Mouse (Mus musculus) lung, embryonic 16.5 days (tissue): ENCODE results near the gene Efr3b. TPM values are rescaled to one million over a fixed set of nuclear protein-coding genes. Genes with fewer than 3 reads are reported as not detected.
A peak's percentile ranks its signal among the peaks of the same experiment; 100 is the strongest.
"Not testable (repeated sequence)": the region's sequence is repeated elsewhere in the genome, so short reads cannot be mapped to it uniquely, and the experiment has no call there.

Experiments
- ATAC-seq: fragments of 200-750 bp; cut with Nextera tagmentation; 2 replicates; pipeline ENCODE4 v1.8.0; 2017; ENCODE audit warnings: low read depth, mild to moderate bottlenecking, moderate library complexity
- H3K27ac ChIP-seq: fragments of 300-500 bp; sonication (generic); 2 replicates; pipeline ENCODE4 v1.5.1; 2014; ENCODE audit warnings: mild to moderate bottlenecking, control low read depth, low read length
- H3K27me3 ChIP-seq: fragments of 300-500 bp; sonication (generic); 2 replicates; pipeline ENCODE4 v1.6.1; 2014; ENCODE audit warnings: low read depth, low read length, mixed read lengths; ENCODE audit not compliant: control insufficient read depth, insufficient read depth
- H3K36me3 ChIP-seq: fragments of 300-500 bp; sonication (generic); 2 replicates; pipeline ENCODE4 v1.6.1; 2014; ENCODE audit warnings: low read length; ENCODE audit not compliant: control insufficient read depth, insufficient read depth
- H3K4me1 ChIP-seq: fragments of 300-500 bp; sonication (generic); replicated peaks from 2 replicates; pipeline ENCODE4 v1.6.1; 2014; ENCODE audit warnings: low read length, mixed read lengths; ENCODE audit not compliant: control insufficient read depth, insufficient read depth
- H3K4me2 ChIP-seq: fragments of 300-500 bp; sonication (generic); 2 replicates; pipeline ENCODE4 v1.6.1; 2014; ENCODE audit warnings: low read depth, low read length, control low read depth
- H3K4me3 ChIP-seq: fragments of 300-500 bp; sonication (generic); 2 replicates; pipeline ENCODE4 v1.5.1; 2014; ENCODE audit warnings: mild to moderate bottlenecking, low read length, control low read depth
- H3K9ac ChIP-seq: fragments of 300-500 bp; sonication (generic); 2 replicates; pipeline ENCODE4 v1.6.1; 2014; ENCODE audit warnings: low read length, control low read depth
- H3K9me3 ChIP-seq: fragments of 300-500 bp; sonication (generic); 2 replicates; pipeline ENCODE4 v1.6.1; 2016; ENCODE audit warnings: low read length; ENCODE audit not compliant: control insufficient read depth
- WGBS: fragments of 180-500 bp; shearing (Covaris S2); extraction: QIAGEN DNeasy Blood & Tissue Kit; methylation state at CpG from one replicate; pipeline ENCODE4 v1.1.7; 2014; 5-methylcytosine and 5-hydroxymethylcytosine counted together
- polyA plus RNA-seq: library from polyadenylated mRNA; unstranded; fragments of >200 nt; fragmentation: Nextera tagmentation; extraction: Ambion mirVana; gene quantifications from 2 replicates; pipeline ENCODE4 v1.2.1, GENCODE M21; 2015

Efr3b gene
- polyA plus RNA-seq, 1 experiment from 2014 or later: 3.9 TPM

GRCm38 (mm10) chr12:3954651-3955050, 84.1 kb downstream of the Efr3b start, which contains the start of gene Pomc:
TSS of gene Pomc (plus strand) at chr12:3954951.
- Histone ChIP-seq H3K9ac (no peak within 1 kb of the TSS), H3K27ac (no peak within 1 kb of the TSS), H3K9me3 (no peaks in the 10 kb centered on the region), H3K36me3 (no peaks in the 10 kb centered on the region), H3K4me3 (no peak within 1 kb of the TSS), H3K4me1 (peaks cover 3% of the 10 kb centered on the region; the same call in 1 of the 2 replicates), H3K4me2 (no peak within 1 kb of the TSS), H3K27me3 (peaks cover 11% of the 10 kb centered on the region)
- no peak for ATAC-seq
- 15% methylated on average over 22 of the region's 22 CpGs for WGBS

GRCm38 (mm10) chr12:3947503-3947902, 91.2 kb downstream of the Efr3b start:
- Histone ChIP-seq H3K9ac (no peak overlapping the region), H3K36me3 (no peaks in the 10 kb centered on the region), H3K27ac (no peak overlapping the region), H3K27me3 (no peaks in the 10 kb centered on the region), H3K4me2 (no peak overlapping the region), H3K9me3 (no peaks in the 10 kb centered on the region), H3K4me3 (no peak overlapping the region), H3K4me1 (no peaks in the 10 kb centered on the region)
- 67% methylated on average over 6 of the region's 6 CpGs for WGBS
- no peak for ATAC-seq

- H3K4me2 ChIP-seq: no peak overlapping the region
- H3K9ac ChIP-seq: no peak overlapping the region
- no peak overlapping the region for H3K27ac ChIP-seq
- no peaks in the 10 kb centered on the region for H3K9me3 ChIP-seq
- no peaks in the 10 kb centered on the region for H3K27me3 ChIP-seq
- H3K4me3 ChIP-seq: no peak overlapping the region
- H3K4me1 ChIP-seq: no peaks in the 10 kb centered on the region
- WGBS: 48% methylated on average over 4 of the region's 4 CpGs
- ATAC-seq: no peak
- H3K36me3 ChIP-seq: no peaks in the 10 kb centered on the region
Observed at GRCm38 (mm10) chr12:3944454-3945073, 94.2 kb downstream of the Efr3b start.

DNA sequence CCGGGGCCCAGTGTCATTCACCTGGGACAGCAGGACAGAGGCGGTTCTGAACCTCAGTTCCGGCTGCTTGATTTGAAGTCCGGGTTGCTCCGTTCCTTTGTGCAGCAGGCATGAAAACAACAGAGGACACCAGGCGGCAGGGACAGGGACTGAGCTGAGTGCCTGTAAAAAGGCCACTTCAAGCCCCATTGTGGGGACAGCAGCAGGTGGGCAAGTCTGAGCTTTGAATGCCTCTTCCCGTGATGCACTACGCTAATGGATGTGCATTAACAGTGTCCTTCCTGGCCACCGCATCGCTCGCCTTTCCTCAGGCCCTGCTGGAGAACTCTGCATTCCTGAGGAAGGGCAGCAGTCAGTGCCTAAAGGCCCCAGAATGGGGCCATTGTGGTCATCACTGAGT, 96.7 kb downstream of the Efr3b start:
- WGBS: 42% methylated on average over 11 of the region's 11 CpGs
- H3K36me3 ChIP-seq: no peaks in the 10 kb centered on the region
- no peak overlapping the region for H3K27ac ChIP-seq
- no peaks in the 10 kb centered on the region for H3K4me1 ChIP-seq
- no peak overlapping the region for H3K4me2 ChIP-seq
- H3K9me3 ChIP-seq: no peaks in the 10 kb centered on the region
- no peak for ATAC-seq
- H3K27me3 ChIP-seq: no peaks in the 10 kb centered on the region
- no peak overlapping the region for H3K9ac ChIP-seq
- no peak overlapping the region for H3K4me3 ChIP-seq

- H3K27me3 ChIP-seq, H3K9ac ChIP-seq, H3K4me3 ChIP-seq, H3K4me2 ChIP-seq, H3K27ac ChIP-seq, H3K36me3 ChIP-seq, ATAC-seq, H3K4me1 ChIP-seq, H3K9me3 ChIP-seq: not testable (repeated sequence)
- 81% methylated on average over 30 of the region's 47 CpGs for WGBS
Observed at GRCm38 (mm10) chr12:3930090-3930865, 108.4 kb downstream of the Efr3b start.

DNA sequence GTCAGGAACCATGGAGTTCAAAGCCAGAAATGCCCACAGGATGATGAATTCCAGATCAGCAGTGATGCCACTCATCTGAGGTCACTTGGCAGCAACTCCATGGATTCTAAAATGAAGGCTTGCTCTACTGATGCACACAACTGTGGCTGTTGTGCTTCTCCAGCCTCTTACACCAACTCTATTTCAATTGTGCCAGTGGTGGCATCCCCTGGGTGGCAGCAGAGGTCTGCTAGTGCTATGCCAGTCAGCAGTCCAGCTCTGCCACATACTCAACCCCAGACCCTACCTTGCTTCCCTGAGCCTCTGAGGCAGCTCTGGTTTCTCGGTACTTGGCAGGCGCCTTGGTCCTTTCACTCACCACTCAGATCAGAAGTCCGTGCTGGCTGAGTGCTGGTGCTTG, 109.9 kb downstream of the Efr3b start:
- Histone ChIP-seq H3K9me3 (no peaks in the 10 kb centered on the region), H3K4me3 (no peak overlapping the region), H3K27ac (no peak overlapping the region), H3K4me1 (no peaks in the 10 kb centered on the region), H3K27me3 (no peaks in the 10 kb centered on the region), H3K36me3 (no peaks in the 10 kb centered on the region), H3K9ac (no peak overlapping the region), H3K4me2 (no peak overlapping the region)
- WGBS: 64% methylated on average over 3 of the region's 3 CpGs
- no peak for ATAC-seq

DNA sequence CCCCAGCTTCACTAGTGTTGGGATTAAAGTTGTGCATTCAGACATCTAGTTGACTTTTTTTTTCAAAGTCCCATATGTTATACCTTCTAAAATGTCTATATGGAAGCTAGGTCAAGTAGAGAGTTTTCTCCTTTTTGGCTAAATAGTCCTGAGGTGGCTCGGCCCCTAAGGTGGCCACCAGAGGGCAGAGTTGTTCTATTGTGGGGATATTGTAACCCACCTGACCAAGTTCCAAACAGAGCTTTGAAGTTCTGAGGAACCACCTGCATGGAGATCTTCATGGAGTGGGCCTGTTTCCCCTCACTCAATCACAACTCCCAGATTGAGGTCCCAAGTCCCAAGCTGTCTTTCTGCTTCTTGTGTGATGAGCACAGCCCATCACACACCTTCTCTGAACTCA, 112.6 kb downstream of the Efr3b start:
- H3K9me3 ChIP-seq: no peaks in the 10 kb centered on the region
- ATAC-seq: peak; percentile 36; the same call in 1 of the 2 replicates
- H3K4me2 ChIP-seq: no peak overlapping the region
- no peak overlapping the region for H3K27ac ChIP-seq
- H3K4me1 ChIP-seq: no peaks in the 10 kb centered on the region
- no peak overlapping the region for H3K9ac ChIP-seq
- 0% methylated on average over 1 of the region's 1 CpGs for WGBS
- no peaks in the 10 kb centered on the region for H3K36me3 ChIP-seq
- H3K27me3 ChIP-seq: no peaks in the 10 kb centered on the region
- no peak overlapping the region for H3K4me3 ChIP-seq

DNA sequence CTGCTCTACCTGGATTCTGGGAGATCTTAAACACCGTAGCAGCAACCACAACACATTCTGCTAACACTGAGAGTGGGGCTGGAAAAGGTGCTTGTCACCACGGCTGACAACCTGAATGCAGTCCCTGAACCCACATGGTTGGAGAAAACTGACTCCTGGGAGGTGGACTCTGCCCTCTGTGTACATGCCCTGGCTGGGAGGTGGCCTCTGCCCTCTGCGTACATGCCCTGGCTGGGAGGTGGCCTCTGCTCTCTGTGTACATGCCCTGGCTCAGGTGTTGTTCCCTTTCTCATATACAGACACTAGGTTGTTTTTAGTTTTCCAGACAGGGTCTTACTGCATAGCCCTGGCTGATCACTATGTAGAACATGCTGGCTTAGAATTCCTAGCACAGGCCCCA, 119.3 kb downstream of the Efr3b start:
- H3K27me3 ChIP-seq: no peaks in the 10 kb centered on the region
- no peaks in the 10 kb centered on the region for H3K36me3 ChIP-seq
- H3K9me3 ChIP-seq: no peaks in the 10 kb centered on the region
- 69% methylated on average over 3 of the region's 3 CpGs for WGBS
- no peak overlapping the region for H3K9ac ChIP-seq
- no peak for ATAC-seq
- no peak overlapping the region for H3K27ac ChIP-seq
- no peak overlapping the region for H3K4me2 ChIP-seq
- 0 out of 2 replicates have a peak, but pooled peaks cover 2% of the 10 kb centered on the region for H3K4me1 ChIP-seq
- no peak overlapping the region for H3K4me3 ChIP-seq

DNA sequence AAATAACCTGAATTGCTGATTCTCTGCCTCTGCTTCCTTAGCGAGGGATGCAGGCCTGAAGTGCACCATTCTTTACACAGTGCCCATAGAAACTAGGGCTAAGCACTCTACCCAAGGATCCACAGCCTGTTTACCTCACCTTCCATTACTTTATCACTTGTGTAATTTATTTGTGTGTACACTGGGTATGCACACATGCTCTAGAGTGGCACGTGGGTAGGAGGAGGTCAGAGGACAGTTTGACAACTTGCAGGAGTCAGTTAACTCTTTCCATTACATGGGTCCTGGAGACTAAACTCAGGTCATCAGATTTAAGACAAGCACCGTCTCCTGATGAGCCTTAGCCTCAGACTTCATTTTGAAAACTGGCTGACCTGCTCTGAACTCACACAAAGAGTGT, 120.1 kb downstream of the Efr3b start:
- Histone ChIP-seq H3K4me3 (no peak overlapping the region), H3K36me3 (no peaks in the 10 kb centered on the region), H3K4me1 (peaks cover 5% of the 10 kb centered on the region; the same call in 1 of the 2 replicates), H3K9me3 (no peaks in the 10 kb centered on the region), H3K4me2 (no peak overlapping the region), H3K27ac (no peak overlapping the region), H3K9ac (no peak overlapping the region), H3K27me3 (no peaks in the 10 kb centered on the region)
- ATAC-seq: no peak
- WGBS: 46% methylated on average over 3 of the region's 3 CpGs
